Mouse (Mus musculus) MEL (cell line): ENCODE data around the gene Camta1. TPM values are rescaled to one million over a fixed set of nuclear protein-coding genes. Genes with fewer than 3 reads are reported as not detected.

Source experiments
- DNase-seq: peaks from one replicate; pipeline ENCODE4 v3.0.0; 2011; ENCODE audit warnings: low read depth, low spot score
- H3K27ac ChIP-seq: 2 replicates; pipeline ENCODE4 v1.5.1; 2012; ENCODE audit warnings: low read depth, mild to moderate bottlenecking, control low read depth, low read length, moderate library complexity; ENCODE audit not compliant: control insufficient read depth
- H3K27me3 ChIP-seq, 2 experiments: fragments of 150-350 bp in 1 of 2; sonication (generic) in 1 of 2; 2 replicates each; pipeline ENCODE4 v1.6.1; 2012; ENCODE audit warnings: low read length in 2 of 2, mild to moderate bottlenecking in 2 of 2, improper control_type of control experiment in 1 of 2, moderate library complexity in 1 of 2; ENCODE audit not compliant: insufficient read depth in 2 of 2, control insufficient read depth in 1 of 2
- H3K36me3 ChIP-seq, 2 experiments: 2 replicates each; pipeline ENCODE4 v1.6.1; 2012 to 2014; ENCODE audit warnings: low read length in 2 of 2, improper control_type of control experiment in 1 of 2, inconsistent platforms in 1 of 2, mild to moderate bottlenecking in 1 of 2; ENCODE audit not compliant: insufficient read depth in 2 of 2, control insufficient read depth in 1 of 2
- H3K4me1 ChIP-seq, 2 experiments: fragments of 150-350 bp in 1 of 2; sonication (generic) in 1 of 2; 2 replicates each; pipeline ENCODE4 v1.6.1; 2012; ENCODE audit warnings: low read length in 2 of 2, improper control_type of control experiment in 1 of 2, mild to moderate bottlenecking in 1 of 2; ENCODE audit not compliant: insufficient read depth in 2 of 2, control insufficient read depth in 1 of 2
- H3K4me3 ChIP-seq, 2 experiments: fragments of 150-350 bp in 1 of 2; sonication (generic) in 1 of 2; 2 replicates each; pipeline ENCODE4 v1.5.1; 2012; ENCODE audit warnings: low read depth in 2 of 2, low read length in 2 of 2, mild to moderate bottlenecking in 2 of 2, moderate library complexity in 2 of 2, control low read depth in 1 of 2, improper control_type of control experiment in 1 of 2; ENCODE audit not compliant: control insufficient read depth in 1 of 2, insufficient read depth in 1 of 2
- H3K79me2 ChIP-seq: 2 replicates; pipeline ENCODE4 v1.6.1; 2012; ENCODE audit warnings: mild to moderate bottlenecking, low read length, moderate library complexity; ENCODE audit not compliant: control insufficient read depth, poor library complexity, insufficient read depth
- H3K9ac ChIP-seq: 2 replicates; pipeline ENCODE4 v1.6.1; 2012; ENCODE audit warnings: low read depth, mild to moderate bottlenecking, control low read depth, low read length, moderate library complexity; ENCODE audit not compliant: control insufficient read depth, poor library complexity, severe bottlenecking
- H3K9me3 ChIP-seq: fragments of 150-350 bp; sonication (generic); replicated peaks from 2 replicates; pipeline ENCODE4 v1.6.1; 2012; ENCODE audit warnings: mild to moderate bottlenecking, low read length, improper control_type of control experiment, moderate library complexity; ENCODE audit not compliant: insufficient read depth
- BHLHE40 ChIP-seq: IDR thresholded peaks from 2 replicates; pipeline ENCODE4 v1.6.1; 2012; ENCODE audit warnings: low read depth, mild to moderate bottlenecking, inconsistent platforms, low read length, improper control_type of control experiment, borderline replicate concordance
- CHD1 ChIP-seq: IDR thresholded peaks from 2 replicates; pipeline ENCODE4 v1.6.1; 2012; ENCODE audit warnings: low read depth, mild to moderate bottlenecking, inconsistent platforms, low read length, improper control_type of control experiment
- ELF1 ChIP-seq: IDR thresholded peaks from 2 replicates; pipeline ENCODE4 v1.6.1; 2014; ENCODE audit warnings: low read depth, mild to moderate bottlenecking, inconsistent platforms, low read length, improper control_type of control experiment, moderate library complexity
- EP300 ChIP-seq, 2 experiments: IDR thresholded peaks; 2 replicates each; pipeline ENCODE4 v1.6.1; 2011; ENCODE audit warnings: improper control_type of control experiment in 2 of 2, low read length in 2 of 2, low read depth in 1 of 2, mild to moderate bottlenecking in 1 of 2
- ETS1 ChIP-seq: IDR thresholded peaks from 2 replicates; pipeline ENCODE4 v1.6.1; 2012; ENCODE audit warnings: low read depth, mild to moderate bottlenecking, inconsistent platforms, low read length, improper control_type of control experiment, moderate library complexity
- GABPA ChIP-seq: IDR thresholded peaks from 2 replicates; pipeline ENCODE4 v1.6.1; 2012; ENCODE audit warnings: low read depth, mild to moderate bottlenecking, inconsistent platforms, low read length, improper control_type of control experiment, moderate library complexity
- GATA1 ChIP-seq: IDR thresholded peaks from 2 replicates; pipeline ENCODE4 v1.6.1; 2011; ENCODE audit warnings: low read depth, low read length, improper control_type of control experiment
- HCFC1 ChIP-seq: IDR thresholded peaks from 2 replicates; pipeline ENCODE4 v1.6.1; 2012; ENCODE audit warnings: low read depth, mild to moderate bottlenecking, inconsistent platforms, low read length, improper control_type of control experiment, moderate library complexity
- KAT2A ChIP-seq: conservative IDR thresholded peaks from 2 replicates; pipeline ENCODE4 v1.6.1; 2012; ENCODE audit warnings: low read depth, low read length, improper control_type of control experiment, inconsistent platforms
- MAX ChIP-seq: IDR thresholded peaks from 2 replicates; pipeline ENCODE4 v1.6.1; 2011; ENCODE audit warnings: low read length, improper control_type of control experiment
- MAZ ChIP-seq: IDR thresholded peaks from 2 replicates; pipeline ENCODE4 v1.6.1; 2012; ENCODE audit warnings: low read depth, mild to moderate bottlenecking, inconsistent platforms, low read length, improper control_type of control experiment
- MXI1 ChIP-seq: IDR thresholded peaks from 2 replicates; pipeline ENCODE4 v1.6.1; 2011; ENCODE audit warnings: mild to moderate bottlenecking, low read depth, low read length, improper control_type of control experiment
- MYC ChIP-seq: IDR thresholded peaks from 2 replicates; pipeline ENCODE4 v1.6.1; 2011; ENCODE audit warnings: low read depth, mild to moderate bottlenecking, low read length, improper control_type of control experiment, moderate library complexity
- POLR2A ChIP-seq, 2 experiments: IDR thresholded peaks; 2 replicates each; pipeline ENCODE4 v1.6.1; 2011 to 2012; ENCODE audit warnings: low read length in 2 of 2, mild to moderate bottlenecking in 2 of 2, control low read depth in 1 of 2, improper control_type of control experiment in 1 of 2, low read depth in 1 of 2, moderate library complexity in 1 of 2; ENCODE audit not compliant: control insufficient read depth in 1 of 2, insufficient read depth in 1 of 2, poor library complexity in 1 of 2
- POLR2AphosphoS5 ChIP-seq: IDR thresholded peaks from 2 replicates; pipeline ENCODE4 v1.6.1; 2012; ENCODE audit warnings: low read depth, borderline replicate concordance, mild to moderate bottlenecking, inconsistent platforms, low read length, moderate library complexity, mixed read lengths
- RCOR1 ChIP-seq: IDR thresholded peaks from 2 replicates; pipeline ENCODE4 v1.6.1; 2012; ENCODE audit warnings: low read depth, mild to moderate bottlenecking, inconsistent platforms, low read length, improper control_type of control experiment
- TAL1 ChIP-seq: IDR thresholded peaks from 2 replicates; pipeline ENCODE4 v1.6.1; 2012; ENCODE audit warnings: mild to moderate bottlenecking, inconsistent platforms, low read length, moderate library complexity, mixed read lengths
- TBP ChIP-seq: IDR thresholded peaks from 2 replicates; pipeline ENCODE4 v1.8.0; 2011; ENCODE audit warnings: low read depth, low read length, improper control_type of control experiment
- TCF12 ChIP-seq: IDR thresholded peaks from 2 replicates; pipeline ENCODE4 v1.6.1; 2014; ENCODE audit warnings: low read depth, mild to moderate bottlenecking, inconsistent platforms, low read length, improper control_type of control experiment, moderate library complexity
- UBTF ChIP-seq: IDR thresholded peaks from 2 replicates; pipeline ENCODE4 v1.6.1; 2012; ENCODE audit warnings: low read depth, mild to moderate bottlenecking, inconsistent platforms, low read length, improper control_type of control experiment, moderate library complexity, borderline replicate concordance; ENCODE audit not compliant: insufficient read depth
- USF1 ChIP-seq: IDR thresholded peaks from 2 replicates; pipeline ENCODE4 v1.6.1; 2014; ENCODE audit warnings: low read depth, mild to moderate bottlenecking, inconsistent platforms, low read length, improper control_type of control experiment, moderate library complexity
- ZMIZ1 ChIP-seq: IDR thresholded peaks from 2 replicates; pipeline ENCODE4 v1.6.1; 2012; ENCODE audit warnings: low read depth, mild to moderate bottlenecking, inconsistent platforms, low read length, improper control_type of control experiment, moderate library complexity
- polyA plus RNA-seq, 2 experiments: library from polyadenylated mRNA; stranded (reverse) in 1 of 2; unstranded in 1 of 2; fragments of >175 nt in 1 of 2; fragments of >200 nt in 1 of 2; gene quantifications; 2 replicates each; pipeline versions ENCODE4 v1.2.1 to v1.2.4; 2012; ENCODE audit warnings: low replicate concordance in 2 of 2, low read depth in 1 of 2; ENCODE audit not compliant: insufficient read length in 2 of 2, insufficient read depth in 1 of 2, missing spikeins in 1 of 2
- total RNA-seq: library from RNA; depleted of rRNA; stranded (reverse); fragments of 300-350 nt; gene quantifications from 2 replicates; pipeline ENCODE4 v1.2.3, GENCODE M21; 2012

The Camta1 gene
- total and polyA plus RNA-seq, 3 experiments: 28.2 to 87.5 TPM; not detected in 1

DNA sequence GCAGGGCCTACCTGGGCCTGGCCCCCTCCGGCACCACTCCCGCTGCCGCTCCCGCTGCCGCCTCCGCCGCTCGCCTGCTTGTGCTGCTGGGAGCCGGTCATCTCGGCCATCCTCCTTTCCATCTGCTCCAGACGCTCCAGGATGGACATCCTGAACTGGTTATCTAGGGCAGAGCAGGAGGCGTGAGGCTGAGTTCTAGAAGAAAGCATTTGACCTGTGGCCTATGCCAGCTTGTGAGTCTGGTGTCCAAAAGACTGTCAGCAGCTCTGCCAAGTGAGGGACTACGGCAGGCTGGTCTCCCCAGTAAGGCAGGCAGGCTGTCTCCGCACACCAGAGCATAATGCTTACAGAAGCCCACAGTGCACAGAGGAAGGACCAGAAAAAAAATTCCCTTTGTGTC lies 772.9 kb downstream of the Camta1 start (continued):
- TF ChIP-seq CHD1: no peak
- TF ChIP-seq TCF12: no peak
- TF ChIP-seq, all 39 proteins: peak for 0

DNA sequence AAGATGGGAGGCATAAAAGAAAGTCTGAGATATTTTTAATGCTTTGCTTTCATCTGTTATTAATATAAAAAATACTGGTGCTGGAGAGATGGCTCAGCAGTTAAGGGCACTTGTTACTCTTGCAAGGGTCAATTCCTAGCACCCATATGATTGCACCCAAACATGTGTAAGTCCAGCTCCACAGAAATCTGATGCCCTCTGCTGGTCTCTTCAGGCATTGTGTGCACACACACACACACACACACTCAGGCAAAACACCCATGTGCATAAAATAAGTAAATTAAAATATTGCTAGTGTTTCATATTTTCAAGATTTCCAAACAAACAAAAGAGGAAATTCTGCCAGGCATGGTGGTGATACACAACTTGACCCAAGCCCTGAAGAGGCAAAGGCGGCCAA lies 774.3 kb downstream of the Camta1 start:
- no peaks in the 10 kb centered on the region for H3K79me2 ChIP-seq
- no peaks in the 10 kb centered on the region for H3K9me3 ChIP-seq
- H3K36me3 ChIP-seq: no peaks in the 10 kb centered on the region
- DNase-seq: no peak
- TF ChIP-seq POLR2AphosphoS5 (no peak), KAT2A (no peak), MYC (no peak), RCOR1 (no peak), EP300 (IDR thresholded peaks at IDR 0.05; ENCODE audit: low read depth in 1 of 2, low read length in 2 of 2) (no peak), ETS1 (no peak), TCF12 (no peak), POLR2A (IDR thresholded peaks at IDR 0.05; ENCODE audit: control insufficient read depth in 1 of 2, insufficient read depth in 1 of 2, low read depth in 1 of 2, low read length in 2 of 2, poor library complexity in 1 of 2) (no peak), TAL1 (no peak), GATA1 (no peak), UBTF (no peak), TBP (no peak), USF1 (no peak), MXI1 (no peak), ELF1 (no peak), GABPA (no peak), MAZ (no peak), ZMIZ1 (no peak)
- no peak overlapping the region for H3K9ac ChIP-seq
- no peaks in the 10 kb centered on the region for H3K4me1 ChIP-seq
- no peaks in the 10 kb centered on the region for H3K27me3 ChIP-seq
- H3K27ac ChIP-seq: no peak overlapping the region
- no peak overlapping the region for H3K4me3 ChIP-seq

DNA sequence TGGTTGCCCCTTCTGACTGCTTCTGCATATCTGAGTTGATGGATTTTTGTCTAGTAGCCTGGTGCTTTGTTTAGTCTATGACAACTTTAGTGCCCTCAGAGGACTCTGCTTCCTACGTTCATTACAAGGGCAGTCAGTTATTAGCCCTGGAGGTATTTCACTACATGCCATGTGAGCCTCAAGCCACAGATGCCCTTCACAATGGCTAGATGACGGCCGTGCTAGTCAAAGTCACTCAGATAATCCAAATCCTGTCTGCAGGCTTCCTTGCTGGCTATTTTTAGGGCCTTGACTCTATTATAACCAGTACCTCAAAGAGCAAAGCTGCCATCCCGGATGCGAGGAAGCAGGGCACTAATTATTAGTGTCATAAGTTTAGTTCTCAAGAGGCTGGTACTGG lies 778.6 kb downstream of the Camta1 start:
- H3K36me3 ChIP-seq: no peaks in the 10 kb centered on the region
- no peak overlapping the region for H3K4me3 ChIP-seq
- no peak for DNase-seq
- TF ChIP-seq TBP (no peak), CHD1 (no peak), BHLHE40 (no peak), MAX (no peak), HCFC1 (no peak), ETS1 (no peak)
- H3K79me2 ChIP-seq: no peaks in the 10 kb centered on the region
- H3K4me1 ChIP-seq: no peaks in the 10 kb centered on the region
- no peaks in the 10 kb centered on the region for H3K27me3 ChIP-seq
- H3K9me3 ChIP-seq: no peaks in the 10 kb centered on the region
- no peak overlapping the region for H3K9ac ChIP-seq
- no peak overlapping the region for H3K27ac ChIP-seq
